ENCODE assay signal across 10 mouse cellular contexts in genomic region chr2:61815583-61816313, GRCm38 (mm10). TPM values are rescaled to one million over a fixed set of nuclear protein-coding genes. Genes with fewer than 3 reads are reported as not detected.
DNase-seq lines count a peak whose midpoint lies in the region; ATAC-seq lines count a peak whose summit lies in the region.
"Had no signal": no experiment of that assay in that cellular context is flagged by ENCODE, and none has a peak within 500 bp of the region (broad histone marks: within the 10 kb centered on the region; RNA-seq: fewer than 3 reads in every experiment).

No protein-coding gene starts in this region.

- peak overlapping the region; percentile 77 for H3K4me2 ChIP-seq in hindbrain, embryonic 14.5 days (replicated peaks)
- peak overlapping the region; percentile 68 for H3K4me2 ChIP-seq in liver, embryonic 15.5 days

- H3K36me3 ChIP-seq in hindbrain, embryonic 14.5 days (replicated peaks; ENCODE audit: control insufficient read depth, insufficient read depth), result no peaks in the 10 kb centered on the region
- H3K36me3 ChIP-seq in liver, embryonic 15.5 days (replicated peaks), result no peaks in the 10 kb centered on the region

- H3K9ac ChIP-seq in hindbrain, embryonic 14.5 days, result peak overlapping the region; percentile 73
- H3K9ac ChIP-seq in liver, embryonic 15.5 days, result no peak overlapping the region

- peak overlapping the region; percentile 84 for H3K27ac ChIP-seq in hindbrain, embryonic 14.5 days
- no peak overlapping the region for H3K27ac ChIP-seq in liver, embryonic 15.5 days (replicated peaks)

- peaks cover 54% of the 10 kb centered on the region for H3K27me3 ChIP-seq in hindbrain, embryonic 14.5 days (ENCODE audit: control insufficient read depth, insufficient read depth, low read length)
- H3K27me3 ChIP-seq in liver, embryonic 15.5 days, result peaks cover 86% of the 10 kb centered on the region

- DNase-seq in gastrocnemius, postnatal 4 days (ENCODE audit: low spot score in 2 of 2), result peak; percentile 35
- DNase-seq in gastrocnemius, postnatal 10 days, result no peak
- peak; percentile 68 for DNase-seq in ES-CJ7 (ENCODE audit: low read depth, low spot score)
- peak; percentile 76 for DNase-seq in embryo, embryonic 9.5 days (ENCODE audit: extremely low spot score)
- DNase-seq in hindbrain, embryonic 14.5 days (ENCODE audit: low spot score), result peak; percentile 68
- DNase-seq in right cerebral cortex, postnatal 4 days, result peak; percentile 56
- DNase-seq in ovary, adult 18-20 months (ENCODE audit: low spot score), result no peak

- H3K9me3 ChIP-seq in hindbrain, embryonic 14.5 days (ENCODE audit: control insufficient read depth, low read length), result no peaks in the 10 kb centered on the region
- H3K9me3 ChIP-seq in liver, embryonic 15.5 days (replicated peaks), result no peaks in the 10 kb centered on the region

- WGBS in hindbrain, embryonic 14.5 days, result 4% methylated on average over 61 of the region's 66 CpGs
- 18% methylated on average over 66 of the region's 66 CpGs for WGBS in liver, embryonic 15.5 days (ENCODE audit: insufficient replicate concordance)

- peak overlapping the region; percentile 43 for H3K4me3 ChIP-seq in hindbrain, embryonic 14.5 days (replicated peaks; ENCODE audit: low read length)
- peak overlapping the region; percentile 33 for H3K4me3 ChIP-seq in liver, embryonic 15.5 days (replicated peaks)

- peaks cover 14% of the 10 kb centered on the region; the same call in 1 of the 2 replicates for H3K4me1 ChIP-seq in hindbrain, embryonic 14.5 days (replicated peaks; ENCODE audit: control insufficient read depth, insufficient read depth, low read length)
- H3K4me1 ChIP-seq in liver, embryonic 15.5 days (replicated peaks), result peaks cover 24% of the 10 kb centered on the region

- ATAC-seq in hindbrain, embryonic 14.5 days (ENCODE audit: low FRiP score), result peak; percentile 80
- no peak; the same call in 1 of the 2 replicates for ATAC-seq in liver, embryonic 15.5 days (ENCODE audit: insufficient read depth)

RNA-seq across cellular contexts. Expression of gene Tbr1, which starts 13.0 kb away (rescaled TPM):
- total RNA-seq in gastrocnemius, postnatal 4 days (2021), result under 1 TPM; 0.36 to 0.49 TPM
- under 1 TPM; 0.23 to 0.32 TPM for total RNA-seq in gastrocnemius, postnatal 10 days (2021)
- polyA plus RNA-seq in hindbrain, embryonic 14.5 days (2014; fragmentation: Nextera tagmentation; extraction: Ambion mirVana), result 0.24 and 0.56 TPM in 2 replicates
- polyA plus RNA-seq in liver, embryonic 15.5 days (2015; fragmentation: Nextera tagmentation; extraction: Ambion mirVana), result 0.03 TPM in 1 of 2 replicates, not detected in the other
- total RNA-seq: heart, adult 18-20 months; MEL had no signal

Comparison
In these comparisons a context has a peak if more than half of its experiments do, and no peak if none do; other contexts are left out.
1. DNase-seq: peak in gastrocnemius, postnatal 4 days (2 of 2), ES-CJ7 (single experiment), embryo, embryonic 9.5 days (single experiment), hindbrain, embryonic 14.5 days (single experiment) and right cerebral cortex, postnatal 4 days (single experiment); none in gastrocnemius, postnatal 10 days (single experiment) and ovary, adult 18-20 months (single experiment).